Mouse (Mus musculus) lung, postnatal 36 days (tissue): ENCODE measurements around the gene Ndrg3.
"Not testable (repeated sequence)": the region's sequence is repeated elsewhere in the genome, so short reads cannot be mapped to it uniquely, and the experiment has no call there.

Experiments used
- DNase-seq: peaks from one replicate; pipeline ENCODE4 v3.0.0; 2022; ENCODE audit warnings: mixed read lengths

Ndrg3 gene

GRCm38 (mm10) chr2:156933426-156933825, 58.4 kb downstream of the Ndrg3 start:
- DNase-seq = peak; percentile 9

GRCm38 (mm10) chr2:156931421-156931820, 60.4 kb downstream of the Ndrg3 start:
- no peak for DNase-seq

GRCm38 (mm10) chr2:156930549-156930948, 61.3 kb downstream of the Ndrg3 start:
- peak; percentile 11 for DNase-seq

- no peak for DNase-seq
These were observed 62.2 kb downstream of the Ndrg3 start for GRCm38 (mm10) chr2:156929519-156930120.

- no peak for DNase-seq
These were observed 63.2 kb downstream of the Ndrg3 start for GRCm38 (mm10) chr2:156928606-156929005.

- no peak for DNase-seq
These were observed 64.2 kb downstream of the Ndrg3 start for GRCm38 (mm10) chr2:156927663-156928062.

GRCm38 (mm10) chr2:156925611-156926010, 66.2 kb downstream of the Ndrg3 start:
- DNase-seq = not testable (repeated sequence)

- not testable (repeated sequence) for DNase-seq
These were observed 66.8 kb downstream of the Ndrg3 start for GRCm38 (mm10) chr2:156925075-156925474.

GRCm38 (mm10) chr2:156924210-156924898, 67.5 kb downstream of the Ndrg3 start:
- DNase-seq = no peak

- DNase-seq = no peak
These were observed 68.8 kb downstream of the Ndrg3 start for GRCm38 (mm10) chr2:156923057-156923456.

- no peak for DNase-seq
These were observed 72.1 kb downstream of the Ndrg3 start for GRCm38 (mm10) chr2:156919796-156920195.

GRCm38 (mm10) chr2:156919191-156919590, 72.7 kb downstream of the Ndrg3 start:
- DNase-seq = not testable (repeated sequence)

- DNase-seq = no peak
These were observed 73.3 kb downstream of the Ndrg3 start for GRCm38 (mm10) chr2:156918562-156918961.

- no peak for DNase-seq
These were observed 75.3 kb downstream of the Ndrg3 start for GRCm38 (mm10) chr2:156916419-156917125.

GRCm38 (mm10) chr2:156915559-156915958, 76.3 kb downstream of the Ndrg3 start:
- no peak for DNase-seq

GRCm38 (mm10) chr2:156913191-156913590, 78.7 kb downstream of the Ndrg3 start:
- DNase-seq = no peak

- not testable (repeated sequence) for DNase-seq
These were observed 85.9 kb downstream of the Ndrg3 start for GRCm38 (mm10) chr2:156905931-156906330.

- peak; percentile 86 for DNase-seq
These were observed 86.7 kb downstream of the Ndrg3 start for GRCm38 (mm10) chr2:156904976-156905717.

- no peak for DNase-seq
These were observed 88.5 kb downstream of the Ndrg3 start for GRCm38 (mm10) chr2:156903367-156903766.

GRCm38 (mm10) chr2:156902411-156902810, 89.4 kb downstream of the Ndrg3 start:
- not testable (repeated sequence) for DNase-seq

GRCm38 (mm10) chr2:156901883-156902282, 90.0 kb downstream of the Ndrg3 start:
- no peak for DNase-seq

- DNase-seq = no peak
These were observed 90.5 kb downstream of the Ndrg3 start for GRCm38 (mm10) chr2:156901344-156901743.

GRCm38 (mm10) chr2:156899184-156899583, 92.7 kb downstream of the Ndrg3 start:
- no peak for DNase-seq
